Mouse (Mus musculus) liver (tissue): ENCODE results near the gene Optc.

Experiments used
- DNase-seq: peaks from one replicate; pipeline ENCODE4 v3.0.0-alpha.2; 2020; ENCODE audit warnings: mixed read lengths

Gene Optc

DNA sequence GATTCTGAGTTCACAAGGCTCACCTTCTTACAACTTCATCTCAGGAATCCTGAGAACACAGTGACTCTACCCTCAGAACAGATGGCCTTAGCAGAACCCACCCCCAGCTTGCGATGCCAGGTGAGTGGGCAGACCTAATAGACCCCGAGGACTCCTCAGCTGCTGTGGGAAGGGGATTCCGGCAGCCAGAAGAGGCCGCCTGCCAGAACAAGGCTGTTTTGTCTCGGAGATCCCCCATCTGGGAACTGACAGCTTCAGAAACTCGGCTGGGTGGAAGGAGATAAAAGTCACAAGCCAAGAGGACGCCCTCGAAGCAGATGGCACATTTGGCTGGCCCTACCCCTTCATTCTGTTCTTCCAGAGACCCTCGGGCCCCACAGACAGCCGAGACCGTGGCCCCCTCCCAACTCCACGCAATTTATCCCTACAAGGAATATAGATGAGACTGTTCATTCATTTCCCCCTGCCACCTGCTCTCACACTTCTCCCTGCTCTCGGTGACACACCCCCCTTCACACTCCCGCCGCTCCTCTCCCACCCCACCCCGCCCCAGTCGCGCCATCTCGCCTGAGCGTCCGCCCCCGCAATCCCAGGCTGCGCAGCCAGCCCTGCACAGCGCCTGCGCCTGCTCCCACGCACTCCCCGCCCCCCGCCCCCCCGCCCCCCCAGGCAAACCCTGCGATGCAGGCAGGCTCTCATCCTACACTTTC lies at the start of gene Optc:
Optc (minus strand) TSS at position 51 of the 710 bp plus-strand sequence.
- DNase-seq: peak; percentile 79

DNA sequence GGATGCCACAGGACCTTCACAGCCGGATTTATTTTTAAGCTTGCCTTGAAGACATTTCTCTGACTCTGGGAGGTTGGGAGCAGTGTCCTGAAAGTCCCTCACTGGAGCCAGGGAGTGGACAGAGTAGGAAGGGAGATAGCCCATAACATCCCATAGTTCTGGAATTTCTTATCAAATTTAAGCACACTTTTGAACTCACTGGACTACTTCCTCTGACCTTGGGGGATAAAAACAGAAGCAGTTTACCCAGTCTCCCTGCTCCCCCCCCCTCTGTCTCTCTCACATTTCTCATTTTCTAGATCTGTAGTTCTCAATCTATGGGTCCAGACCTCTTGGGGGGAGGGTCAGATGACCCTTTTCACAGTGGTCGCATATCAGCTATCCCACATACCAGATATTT lies 46.2 kb upstream of the Optc start:
- DNase-seq: no peak

DNA sequence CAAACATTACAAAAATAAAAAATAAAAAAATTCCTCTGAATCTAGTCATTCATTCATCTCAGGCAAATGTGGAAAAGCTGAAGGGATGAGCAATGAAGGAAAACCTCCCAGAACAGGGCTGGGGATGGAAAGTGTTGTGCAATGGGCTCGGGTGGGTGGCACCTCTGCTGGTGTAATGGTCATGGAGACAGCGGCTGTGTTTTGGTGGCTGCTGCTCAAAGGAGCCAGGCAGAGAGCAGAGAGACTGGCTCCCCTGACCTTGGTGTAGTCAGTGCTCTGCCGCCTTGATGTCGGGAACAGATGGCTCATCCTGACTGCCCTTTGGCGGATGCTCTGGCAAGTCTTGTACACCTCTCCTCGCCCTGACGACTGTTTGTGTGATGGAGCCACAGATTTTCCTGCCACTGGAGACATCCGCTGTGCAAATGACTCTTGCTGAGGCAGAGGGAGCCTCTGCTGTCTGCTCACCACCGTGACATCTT lies 45.5 kb upstream of the Optc start:
- DNase-seq: peak; percentile 22

DNA sequence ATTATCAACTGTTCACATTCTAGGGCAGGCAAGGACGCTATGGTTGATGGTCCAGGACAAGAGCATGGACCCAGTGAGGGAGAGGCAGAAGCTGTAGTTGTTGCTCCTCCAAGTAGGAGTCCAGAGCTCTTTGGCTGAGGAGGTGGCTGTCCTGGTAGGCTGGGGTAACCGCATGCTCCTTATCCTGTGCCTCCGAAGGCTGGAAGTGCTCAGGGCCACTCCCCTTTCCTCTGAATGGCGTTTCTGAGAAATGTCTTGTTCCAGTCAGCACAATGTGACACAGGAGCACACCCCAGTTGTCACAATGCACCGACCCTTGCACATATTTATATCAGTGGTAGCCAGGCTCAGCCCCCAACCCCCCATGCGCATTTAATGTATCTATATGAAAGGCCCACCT lies 43.8 kb upstream of the Optc start:
- peak; percentile 83 for DNase-seq

DNA sequence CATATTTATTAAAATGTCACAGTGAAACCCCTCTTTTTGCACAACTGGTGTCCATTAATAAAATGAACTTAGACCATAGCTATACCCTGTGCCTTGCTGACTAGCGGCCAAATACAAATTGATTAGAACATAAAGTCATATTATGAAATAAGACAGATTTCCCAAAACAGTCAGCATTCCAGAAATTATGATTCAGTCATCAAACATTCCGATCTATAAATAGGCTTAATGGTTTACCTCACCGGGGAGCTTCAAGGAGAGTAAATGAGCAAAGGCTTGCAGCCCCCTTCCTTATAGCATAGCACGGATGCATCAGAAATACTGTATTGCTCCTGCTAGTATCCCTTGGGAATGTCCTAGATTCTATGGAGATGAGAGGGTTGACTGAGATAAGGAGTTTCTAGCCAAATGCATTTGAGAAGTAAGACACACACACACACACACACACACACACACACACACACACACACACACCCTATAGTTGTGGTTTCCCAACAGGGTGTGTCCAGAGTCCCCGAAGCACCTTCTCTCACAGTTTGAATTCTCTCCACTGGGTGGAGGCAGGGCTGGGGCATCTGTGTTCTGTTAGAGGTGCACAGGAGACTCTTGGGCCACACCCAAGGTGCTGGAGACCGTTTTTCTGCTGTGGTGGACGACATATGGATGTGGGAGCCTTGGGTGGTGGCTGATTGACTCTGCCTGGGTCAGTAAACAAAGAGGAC lies 42.4 kb upstream of the Optc start:
- DNase-seq: peak; percentile 80

DNA sequence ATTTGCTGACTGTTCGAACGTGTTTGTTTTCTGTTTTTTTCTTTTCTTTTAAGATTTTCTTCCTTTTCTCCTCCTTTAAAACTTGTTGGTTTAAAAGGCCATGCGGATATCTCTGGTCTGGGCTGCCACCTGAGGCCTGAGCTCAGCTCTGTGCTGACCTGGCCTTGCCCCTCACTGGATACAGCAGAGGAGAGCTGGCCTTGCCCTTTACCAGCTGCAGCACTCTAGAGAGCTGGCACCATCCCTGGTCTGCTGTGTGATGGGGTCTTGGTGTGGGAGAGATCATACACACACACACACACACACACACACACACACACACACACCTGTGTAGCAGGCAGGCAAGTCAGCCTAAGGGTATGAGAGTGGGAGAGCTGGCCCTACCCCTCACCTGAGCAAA lies 37.3 kb upstream of the Optc start:
- no peak for DNase-seq

DNA sequence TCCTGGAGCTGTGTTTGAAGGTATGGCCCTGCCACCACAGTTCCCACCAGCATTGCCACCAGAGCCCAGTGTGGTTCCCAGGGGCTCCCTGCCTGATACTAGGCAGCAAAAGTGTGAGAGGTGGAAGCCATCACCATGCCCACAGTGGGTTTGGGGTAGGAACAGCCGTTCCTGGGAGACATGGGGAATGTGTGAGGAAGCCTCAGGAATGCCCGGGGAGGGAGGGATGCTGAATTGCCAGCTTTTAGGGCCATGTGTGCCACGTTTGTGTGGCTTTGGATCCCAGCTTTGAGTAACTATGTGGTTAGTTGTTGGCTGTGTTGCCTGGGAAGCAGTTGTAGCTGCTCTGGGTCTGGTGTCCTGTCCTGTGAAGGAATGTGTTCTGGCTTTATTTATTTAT lies 34.1 kb upstream of the Optc start:
- no peak for DNase-seq

DNA sequence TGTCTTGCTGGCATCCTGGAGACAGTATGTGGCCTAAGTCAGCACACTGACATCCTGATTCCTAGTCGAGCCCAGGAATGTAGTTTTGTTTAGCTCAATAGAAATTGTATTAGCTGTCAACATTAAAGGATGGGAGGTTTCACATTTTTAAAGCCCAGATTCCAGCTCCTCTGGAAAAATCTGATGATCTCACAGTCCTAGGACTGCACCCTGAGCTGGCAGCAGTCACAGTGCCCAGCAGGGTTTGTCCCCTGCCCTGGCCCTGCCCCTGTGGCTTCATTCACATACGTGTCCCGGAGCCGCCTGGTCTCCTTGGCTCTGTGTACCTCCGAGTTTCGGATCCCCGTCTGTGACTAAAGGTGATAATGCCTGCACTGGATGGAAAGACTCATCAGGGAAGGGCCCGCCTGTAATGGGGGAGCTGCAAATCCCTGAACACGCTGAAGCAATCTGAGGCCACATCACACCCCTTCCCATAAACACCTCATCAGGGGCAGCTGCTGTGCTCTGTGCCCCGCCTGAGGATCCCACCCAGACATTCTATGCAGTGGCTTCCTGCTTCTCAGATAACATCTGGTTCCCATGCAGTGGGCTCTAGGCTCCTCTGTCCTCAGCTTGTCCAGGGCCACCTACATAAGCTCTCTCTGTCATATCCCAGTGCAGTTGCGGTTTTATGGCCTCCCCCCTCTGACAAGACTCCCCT lies 33.5 kb upstream of the Optc start:
- DNase-seq: no peak

DNA sequence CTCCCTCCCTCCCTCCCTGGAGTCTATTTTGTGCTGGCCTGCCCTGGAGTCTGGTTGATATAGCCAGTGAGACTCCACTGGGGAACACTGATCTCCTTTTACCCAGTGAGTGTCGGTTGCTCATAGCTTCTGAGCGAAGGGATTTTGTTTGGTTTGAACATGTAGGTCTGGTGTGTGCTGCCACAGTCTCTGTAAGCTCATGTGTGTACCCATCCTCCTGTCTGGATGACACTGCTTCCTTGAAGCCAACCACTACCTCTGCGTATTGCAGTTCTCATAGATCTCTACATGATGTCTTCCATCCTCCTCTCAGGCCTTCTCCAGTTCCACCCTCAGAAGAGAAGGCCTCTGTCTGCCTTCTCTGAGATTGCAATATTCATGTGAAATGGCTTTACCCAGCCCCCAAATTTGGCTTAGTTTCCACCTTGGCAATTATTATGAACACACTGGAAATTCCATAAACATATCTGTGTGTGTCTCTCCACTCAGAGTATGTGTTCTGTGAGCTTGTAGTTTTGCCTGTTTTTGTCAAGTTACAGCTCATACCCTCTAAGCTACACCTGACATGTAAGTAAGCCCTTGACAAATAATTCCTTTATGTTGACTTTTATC lies 32.8 kb upstream of the Optc start:
- DNase-seq: no peak

DNA sequence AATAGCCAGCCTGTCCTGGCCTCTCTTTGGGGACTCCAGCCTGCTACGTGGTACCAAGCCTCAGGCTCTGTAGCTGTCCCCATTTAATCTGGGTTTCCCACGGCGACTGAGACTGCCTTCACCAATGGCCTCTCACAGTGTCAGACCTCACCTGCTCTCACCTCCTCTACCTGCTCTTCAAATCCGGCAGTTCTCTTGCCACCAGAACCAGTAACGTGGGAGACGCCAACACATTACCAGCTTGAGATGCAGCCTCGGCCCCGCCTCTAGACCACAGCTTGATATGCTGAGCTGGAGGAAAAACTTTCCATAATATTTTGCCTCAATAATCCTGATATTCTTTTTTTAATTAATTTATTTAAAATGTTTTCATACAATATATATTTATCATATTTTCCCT lies 31.9 kb upstream of the Optc start:
- no peak for DNase-seq

DNA sequence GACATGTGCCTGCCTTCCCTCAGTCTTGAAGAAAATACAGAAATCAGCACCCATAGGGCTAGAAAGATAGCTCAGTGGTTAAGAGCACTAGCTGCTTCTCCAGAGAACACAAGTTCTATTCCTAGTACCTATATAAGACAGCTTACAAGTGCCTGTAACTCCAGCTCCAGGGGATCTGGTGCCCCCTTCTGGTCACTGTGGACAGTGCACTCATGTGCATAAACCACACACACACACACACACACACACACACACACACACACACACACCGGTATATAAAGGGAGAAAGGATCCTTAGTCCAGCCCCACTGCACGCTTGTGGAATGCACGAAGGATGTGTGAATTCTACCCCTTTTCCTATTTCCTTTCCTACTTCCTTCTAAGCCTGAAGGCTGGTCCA lies 28.4 kb upstream of the Optc start:
- DNase-seq: no peak

DNA sequence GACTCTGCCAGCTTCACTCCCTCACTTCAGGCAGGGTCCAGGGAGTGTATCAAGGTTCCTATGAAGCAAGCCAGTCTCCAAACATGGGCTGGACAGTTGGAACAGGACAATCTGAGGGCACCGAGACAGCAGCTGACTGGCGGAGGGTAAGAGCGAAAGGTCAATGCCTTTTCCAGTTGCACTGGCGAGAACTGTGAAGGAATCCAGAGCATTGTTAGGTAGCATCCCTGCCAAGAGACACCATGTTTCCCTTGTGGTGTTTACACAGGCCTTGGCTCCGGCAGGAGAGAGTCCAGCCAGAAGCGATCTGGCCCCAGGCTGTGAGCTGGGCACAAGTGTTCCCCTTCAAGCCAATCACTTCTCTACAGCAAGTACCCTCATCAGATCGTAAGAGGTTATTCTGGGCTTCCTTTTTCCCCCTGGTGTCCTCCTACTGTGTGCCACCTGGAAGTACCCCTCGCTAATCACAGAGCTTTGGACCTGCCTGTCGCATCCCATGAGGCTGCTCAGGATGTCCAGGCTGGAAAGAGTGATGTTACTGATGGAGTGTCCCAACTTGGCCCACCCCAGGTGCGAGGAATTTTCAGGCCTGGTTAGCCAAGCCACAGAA lies 26.7 kb upstream of the Optc start:
- DNase-seq: no peak

DNA sequence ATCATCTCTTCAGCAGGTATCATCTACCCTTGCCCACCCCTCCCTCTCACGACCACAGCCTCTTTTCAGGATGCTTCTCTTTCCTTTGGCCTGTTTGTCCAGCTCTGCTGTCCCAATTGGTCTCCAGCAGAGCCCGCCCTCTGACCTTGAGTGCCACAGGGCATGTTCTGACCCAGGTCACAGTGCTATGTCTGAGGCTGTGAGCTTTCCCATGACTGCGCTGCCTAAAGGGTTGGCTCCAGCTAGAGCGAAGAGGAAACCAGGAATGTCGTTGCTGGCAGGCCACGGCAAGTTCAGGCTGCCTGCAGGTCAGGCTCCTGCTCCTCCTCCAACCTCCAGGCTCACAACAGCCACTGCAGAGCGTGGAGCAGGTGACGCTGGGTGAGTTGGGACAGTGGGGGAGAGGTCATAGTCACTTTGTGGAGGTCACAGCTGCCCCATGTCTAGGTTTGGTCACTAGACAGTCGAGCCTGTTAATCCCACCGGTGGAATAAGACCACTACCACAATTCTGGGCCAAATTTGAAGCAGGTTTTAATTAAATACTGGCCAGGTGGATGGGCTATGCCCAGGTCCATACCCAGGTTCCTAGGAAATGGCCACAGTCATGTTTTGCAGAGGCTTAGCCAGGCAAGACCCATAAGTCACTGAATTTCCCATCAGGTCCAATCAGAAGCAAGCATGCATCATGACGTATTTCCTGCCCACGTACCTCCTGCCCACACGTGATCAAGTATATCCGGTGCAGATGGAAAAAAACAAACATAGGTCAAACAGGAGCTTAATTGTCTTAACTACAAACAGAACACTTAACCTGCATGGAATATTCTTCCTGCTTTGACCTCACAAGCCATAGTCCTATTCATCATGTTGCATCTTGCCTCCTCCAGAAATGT lies 25.7 kb upstream of the Optc start:
- DNase-seq: peak; percentile 20

DNA sequence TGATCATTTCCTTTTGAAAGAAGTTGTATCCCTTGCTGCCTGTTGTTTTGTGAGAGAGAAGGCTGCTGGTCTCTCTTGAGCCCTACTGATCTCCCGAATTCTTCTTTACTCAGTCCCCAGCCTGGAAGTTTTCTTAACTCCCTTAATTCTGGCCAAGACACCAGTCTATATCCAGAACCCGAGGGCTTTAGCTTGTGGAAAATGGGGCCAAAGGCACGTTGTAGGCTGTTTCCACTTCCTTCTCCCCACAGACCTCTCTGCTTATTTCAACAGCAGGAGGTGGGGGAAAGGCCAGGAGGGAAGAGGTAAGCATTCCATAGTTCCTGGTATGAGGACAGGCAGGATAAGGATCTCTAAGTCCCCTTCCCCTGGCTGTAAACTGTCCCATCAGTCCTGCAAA lies 22.2 kb upstream of the Optc start:
- no peak for DNase-seq

DNA sequence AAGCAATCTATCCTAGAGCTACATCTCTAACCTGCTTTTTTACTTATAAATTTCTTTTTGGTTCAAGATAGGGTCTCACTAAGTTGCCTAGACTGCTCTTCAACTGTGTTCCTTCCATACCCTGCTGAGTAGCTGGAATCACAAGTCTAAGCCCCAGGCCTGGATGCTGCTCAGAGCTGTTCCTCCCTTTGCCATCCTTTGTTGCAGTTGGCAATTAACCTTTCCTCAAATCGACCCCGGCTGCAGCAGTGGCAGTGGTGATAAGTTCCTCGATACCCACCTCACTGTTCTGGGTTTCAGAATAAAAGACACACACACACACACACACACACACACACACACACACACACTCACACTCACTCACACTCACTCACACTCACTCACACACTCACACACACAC lies 17.4 kb upstream of the Optc start:
- no peak for DNase-seq

DNA sequence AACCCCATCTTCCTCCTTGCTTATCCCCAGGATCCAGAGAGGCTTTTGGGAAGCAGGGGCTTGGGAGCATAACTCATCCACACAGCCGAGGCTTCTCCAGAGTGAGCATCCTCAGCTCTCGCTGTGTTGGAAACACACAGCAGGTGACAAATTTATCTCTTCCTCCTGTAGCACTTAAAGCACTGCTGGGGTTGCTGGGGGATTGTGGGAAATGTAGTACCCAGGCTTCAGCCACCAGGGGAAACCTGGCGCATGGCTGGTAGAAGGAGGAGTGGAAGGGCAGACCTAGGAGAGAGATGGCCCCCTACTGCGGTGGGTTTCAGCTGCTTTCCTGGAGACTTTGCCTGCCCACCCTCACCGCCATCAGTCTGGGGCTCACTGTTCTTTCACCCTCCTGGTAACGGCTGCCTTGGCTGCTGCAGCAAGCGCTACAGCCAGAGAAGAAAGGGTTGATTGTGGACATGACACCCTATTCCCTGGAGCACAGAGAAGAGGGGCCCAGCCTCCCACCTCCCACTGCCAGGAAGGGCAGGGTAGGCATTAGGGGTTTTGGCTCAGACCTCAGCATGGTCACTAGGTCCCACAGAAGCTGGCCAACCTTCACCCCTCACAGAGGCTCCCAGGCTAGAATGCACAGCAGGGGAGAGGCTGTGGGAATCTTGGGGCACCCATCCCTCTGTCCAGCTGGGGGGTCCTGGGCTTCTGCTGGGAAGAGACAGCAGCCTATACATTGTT lies 16.5 kb upstream of the Optc start:
- peak; percentile 37 for DNase-seq

DNA sequence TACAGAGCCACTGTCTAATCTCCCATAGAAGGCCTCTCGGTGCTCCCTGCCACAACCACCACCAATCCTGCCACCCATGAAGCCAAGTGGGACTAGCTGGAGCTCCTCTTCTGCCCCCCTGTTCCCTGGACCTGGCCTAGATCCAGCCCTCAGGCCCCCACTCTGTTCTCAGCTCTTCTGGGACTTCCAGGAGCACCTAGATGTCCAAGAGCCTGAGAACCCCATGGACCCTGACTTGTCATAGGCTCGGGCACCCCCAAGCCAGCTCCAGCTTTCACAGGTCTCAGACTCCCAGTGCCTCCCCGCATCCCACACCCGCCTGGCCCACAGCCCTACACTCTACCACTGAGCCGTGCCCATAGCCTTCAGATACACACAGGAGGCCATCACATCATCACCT lies 15.3 kb upstream of the Optc start:
- DNase-seq: no peak

DNA sequence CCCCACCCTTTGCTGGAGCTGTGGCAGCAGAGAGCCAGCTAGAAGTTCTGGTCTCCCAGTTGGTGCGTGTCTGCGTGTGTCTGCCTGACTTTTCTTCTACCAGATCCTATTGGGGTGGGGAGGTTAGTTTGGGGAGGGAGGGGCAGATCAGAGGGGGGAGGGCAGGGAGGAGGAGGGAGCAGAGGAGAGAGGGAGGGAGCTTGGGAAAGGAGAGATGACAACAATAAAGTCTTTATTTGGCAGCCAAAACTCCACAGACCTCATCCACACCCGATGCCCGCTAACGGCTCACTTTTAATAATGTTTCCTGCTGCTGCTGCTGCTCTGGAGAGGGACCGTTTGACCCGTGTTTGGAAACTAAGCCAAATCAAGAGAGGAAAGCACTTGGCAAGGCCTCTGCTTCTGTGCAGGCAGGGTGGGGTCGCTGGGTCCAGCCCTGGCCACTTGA lies 13.5 kb upstream of the Optc start, which contains the start of gene Prelp:
Prelp (minus strand) TSS at position 111 of the 448 bp plus-strand sequence.
- DNase-seq: no peak

DNA sequence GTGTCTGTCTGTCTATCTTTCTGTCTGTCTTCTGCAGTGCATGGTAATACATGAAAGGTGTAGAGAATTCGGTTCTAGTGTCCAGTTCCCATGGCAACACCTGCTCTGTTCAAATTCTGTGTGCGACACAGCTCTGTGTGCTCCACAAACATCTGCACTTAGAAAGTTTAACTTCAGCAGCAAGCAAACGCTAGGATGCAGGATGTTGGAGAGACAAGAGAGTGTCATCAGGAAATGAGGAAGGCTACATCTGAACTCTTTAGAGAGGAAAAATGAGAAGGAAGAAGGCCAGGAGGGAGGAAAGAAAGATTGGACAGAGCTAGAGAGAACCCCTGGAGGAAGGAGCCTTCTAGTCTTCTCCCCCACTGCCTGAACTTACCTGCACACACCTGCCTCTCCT lies 13.1 kb upstream of the Optc start:
- DNase-seq: no peak

DNA sequence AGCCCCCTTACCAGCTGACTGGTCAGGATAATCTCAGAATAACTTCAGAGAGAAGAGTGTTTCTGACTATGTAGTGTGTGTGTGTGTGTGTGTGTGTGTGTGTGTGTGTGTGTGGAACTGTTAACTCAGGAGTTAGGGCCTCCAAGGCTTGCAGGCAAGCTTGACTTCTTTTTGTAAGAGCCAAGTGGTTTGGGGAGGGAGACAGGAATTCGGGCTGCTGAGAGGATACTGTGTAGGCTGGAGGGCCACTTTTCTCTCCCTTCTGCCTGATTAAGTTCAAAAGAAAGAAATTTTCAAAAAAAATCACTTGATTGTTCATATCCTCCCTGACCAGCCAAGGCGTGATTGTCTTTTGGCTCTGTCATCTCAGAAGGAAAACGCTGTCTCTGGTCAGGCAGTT lies 12.6 kb upstream of the Optc start:
- DNase-seq: no peak

DNA sequence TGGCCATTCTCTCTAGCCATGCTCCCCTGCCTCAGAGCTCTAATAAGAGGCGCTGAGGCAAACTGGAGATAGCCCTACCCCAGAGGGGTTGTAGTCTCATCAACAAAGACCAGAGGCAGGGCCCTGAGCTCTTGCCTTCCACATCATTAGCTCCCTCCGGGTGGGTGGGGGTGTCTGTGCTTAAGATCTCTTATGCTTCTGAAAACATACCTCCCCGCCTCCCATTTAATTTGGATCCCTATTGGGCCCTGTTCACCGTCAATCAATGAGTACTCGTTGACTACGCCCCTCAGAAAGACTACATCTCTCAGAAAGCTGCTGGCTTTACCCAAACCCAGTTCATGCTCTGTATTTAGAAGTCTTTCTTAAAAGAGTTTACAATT lies 10.3 kb upstream of the Optc start:
- DNase-seq: no peak
